Mouse (Mus musculus) testis, adult 2 months (tissue): ENCODE data around the gene Thrb. TPM values are rescaled to one million over a fixed set of nuclear protein-coding genes. Genes with fewer than 3 reads are reported as not detected.

Experiments used
- H3K27ac ChIP-seq: fragments of 200-500 bp; 2 replicates; pipeline ENCODE4 v1.5.1; 2012; ENCODE audit warnings: low read depth, low read length; ENCODE audit not compliant: control insufficient read depth, insufficient read depth
- H3K27me3 ChIP-seq: fragments of 200-500 bp; 2 replicates; pipeline ENCODE4 v1.6.1; 2012; ENCODE audit warnings: mild to moderate bottlenecking, low read length, moderate library complexity; ENCODE audit not compliant: control insufficient read depth, insufficient read depth
- H3K36me3 ChIP-seq: fragments of 200-500 bp; 2 replicates; pipeline ENCODE4 v1.6.1; 2012; ENCODE audit warnings: mild to moderate bottlenecking, low read length; ENCODE audit not compliant: control insufficient read depth, insufficient read depth
- H3K4me1 ChIP-seq: fragments of 200-500 bp; 2 replicates; pipeline ENCODE4 v1.6.1; 2012; ENCODE audit warnings: low read length; ENCODE audit not compliant: control insufficient read depth, insufficient read depth
- H3K4me3 ChIP-seq: fragments of 200-500 bp; 2 replicates; pipeline ENCODE4 v1.5.1; 2012; ENCODE audit warnings: low read depth, mild to moderate bottlenecking, low read length, moderate library complexity, mixed read lengths; ENCODE audit not compliant: control insufficient read depth
- CTCF ChIP-seq: fragments of 200-500 bp; IDR thresholded peaks from 2 replicates; pipeline ENCODE4 v1.5.1; 2012; ENCODE audit warnings: low read depth, mild to moderate bottlenecking, inconsistent platforms, low read length, moderate library complexity; ENCODE audit not compliant: control insufficient read depth, insufficient read depth, insufficient replicate concordance
- POLR2A ChIP-seq: fragments of 200-500 bp; IDR thresholded peaks from 2 replicates; pipeline ENCODE4 v1.6.1; 2012; ENCODE audit warnings: low read depth, mild to moderate bottlenecking, inconsistent platforms, low read length, moderate library complexity; ENCODE audit not compliant: control insufficient read depth
- polyA plus RNA-seq: library from polyadenylated mRNA; depleted of rRNA; stranded (reverse); fragments of >200 nt; gene quantifications from 2 replicates; pipeline ENCODE4 v1.2.3, GENCODE M21; 2012

The Thrb gene
- polyA plus RNA-seq, 1 experiment = 1.3 TPM

DNA sequence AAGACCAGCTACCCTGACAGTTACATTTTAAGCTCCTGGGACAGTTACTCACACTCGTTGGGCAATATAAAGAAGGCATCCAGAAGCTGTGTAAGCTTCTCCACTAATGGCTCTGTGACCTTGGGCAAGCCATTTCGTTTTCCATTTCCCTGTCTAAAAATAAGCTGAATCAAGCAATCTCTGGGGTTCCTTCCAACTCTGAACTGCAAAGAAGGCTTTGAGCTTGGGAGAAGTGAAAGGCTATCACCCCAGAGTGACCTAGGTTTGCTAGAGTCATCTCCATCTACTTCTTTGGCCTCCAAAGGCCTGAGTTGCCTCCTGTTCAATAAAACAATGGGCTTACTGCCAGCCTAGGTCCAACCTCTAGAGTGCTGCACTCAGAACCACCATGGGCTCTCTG, 242.4 kb downstream of the Thrb start:
- Histone ChIP-seq H3K36me3 (no peaks in the 10 kb centered on the region), H3K4me3 (no peak overlapping the region), H3K27me3 (no peaks in the 10 kb centered on the region), H3K27ac (no peak overlapping the region), H3K4me1 (no peaks in the 10 kb centered on the region)
- TF ChIP-seq POLR2A (no peak), CTCF (no peak)

GRCm38 (mm10) chr14:17903121-17903520, 243.1 kb downstream of the Thrb start:
- H3K4me1 ChIP-seq = no peaks in the 10 kb centered on the region
- no peaks in the 10 kb centered on the region for H3K36me3 ChIP-seq
- TF ChIP-seq POLR2A (no peak), CTCF (no peak)
- no peaks in the 10 kb centered on the region for H3K27me3 ChIP-seq
- no peak overlapping the region for H3K4me3 ChIP-seq
- no peak overlapping the region for H3K27ac ChIP-seq

DNA sequence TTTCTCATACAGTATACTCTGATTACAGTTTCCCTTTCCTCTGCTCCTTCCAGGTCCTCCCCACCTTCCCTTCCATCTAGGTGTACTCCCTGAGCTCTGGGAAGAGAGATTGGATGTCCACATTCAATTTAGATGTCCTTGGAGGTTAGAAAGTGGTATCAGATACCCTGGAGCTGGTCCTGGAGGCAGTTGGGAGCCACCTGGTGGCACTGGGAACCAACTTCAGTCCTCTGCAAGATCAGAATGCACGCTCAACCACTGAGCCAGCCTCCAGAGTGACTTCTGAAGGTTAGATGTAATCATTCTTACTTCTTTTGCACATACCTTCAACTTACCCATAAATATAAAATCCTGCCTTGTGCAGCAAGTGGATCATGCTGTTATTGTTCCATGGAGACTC, 244.5 kb downstream of the Thrb start:
- no peaks in the 10 kb centered on the region for H3K27me3 ChIP-seq
- 0 out of 2 replicates have a peak, but pooled peaks have one; percentile 21 for TF ChIP-seq CTCF
- TF ChIP-seq POLR2A = no peak
- H3K4me1 ChIP-seq = no peaks in the 10 kb centered on the region
- H3K27ac ChIP-seq = no peak overlapping the region
- H3K36me3 ChIP-seq = no peaks in the 10 kb centered on the region
- H3K4me3 ChIP-seq = no peak overlapping the region

- TF ChIP-seq POLR2A (no peak), CTCF (no peak)
- Histone ChIP-seq H3K27ac (no peak overlapping the region), H3K27me3 (no peaks in the 10 kb centered on the region), H3K4me1 (no peaks in the 10 kb centered on the region), H3K36me3 (no peaks in the 10 kb centered on the region), H3K4me3 (no peak overlapping the region)
Observed at GRCm38 (mm10) chr14:17905627-17906026, 245.6 kb downstream of the Thrb start.

GRCm38 (mm10) chr14:17906931-17907330, 246.9 kb downstream of the Thrb start:
- Histone ChIP-seq H3K27ac (no peak overlapping the region), H3K4me3 (no peak overlapping the region), H3K27me3 (no peaks in the 10 kb centered on the region), H3K36me3 (no peaks in the 10 kb centered on the region), H3K4me1 (no peaks in the 10 kb centered on the region)
- TF ChIP-seq CTCF = no peak
- no peak for TF ChIP-seq POLR2A

- H3K4me1 ChIP-seq = no peaks in the 10 kb centered on the region
- no peak overlapping the region for H3K4me3 ChIP-seq
- TF ChIP-seq CTCF (no peak), POLR2A (no peak)
- no peaks in the 10 kb centered on the region for H3K36me3 ChIP-seq
- no peak overlapping the region for H3K27ac ChIP-seq
- no peaks in the 10 kb centered on the region for H3K27me3 ChIP-seq
Observed at GRCm38 (mm10) chr14:17911157-17911556, 251.1 kb downstream of the Thrb start.

DNA sequence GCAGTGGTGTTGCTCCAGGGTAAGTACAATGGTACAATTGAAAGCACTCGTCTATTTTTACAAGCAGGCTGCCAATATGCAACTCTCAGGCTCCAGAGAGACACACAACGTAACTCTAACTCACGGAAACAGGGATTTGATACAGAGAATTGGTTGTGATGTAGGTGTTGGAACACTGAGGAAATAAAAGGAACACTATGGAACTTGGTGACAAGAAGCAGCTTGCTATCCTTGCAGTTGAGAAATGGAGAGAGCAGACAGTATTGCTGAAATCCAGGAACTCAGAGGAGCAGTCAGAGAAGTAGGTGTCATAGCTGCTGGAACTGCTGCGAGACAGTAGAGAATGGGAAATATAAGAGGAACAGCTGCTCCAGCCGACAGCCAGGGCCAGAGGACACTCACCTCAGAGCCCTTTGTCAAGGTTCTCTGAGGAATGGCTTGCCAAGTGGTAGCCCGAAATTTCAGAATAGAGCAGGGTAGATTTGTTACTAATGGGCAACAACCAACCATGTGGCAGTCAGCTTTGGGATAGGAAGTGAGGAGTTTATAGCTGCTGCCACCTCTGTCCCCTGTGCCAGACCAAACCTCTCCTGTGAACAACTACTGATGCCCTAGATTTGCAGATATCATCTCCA, 252.6 kb downstream of the Thrb start:
- TF ChIP-seq CTCF (no peak), POLR2A (no peak)
- Histone ChIP-seq H3K27ac (no peak overlapping the region), H3K36me3 (no peaks in the 10 kb centered on the region), H3K27me3 (no peaks in the 10 kb centered on the region), H3K4me3 (no peak overlapping the region), H3K4me1 (no peaks in the 10 kb centered on the region)
